Mouse (Mus musculus): ENCODE measurements at regions not wholly inside any gene's neighbourhood (a gene's known extent, or its start where the extent isn't known, plus 50 kb on each side); places are given as distances from the start of the nearest gene placed in this dataset.
A peak's percentile ranks its signal among the peaks of the same experiment; 100 is the strongest.
"Not testable (repeated sequence)": the region's sequence is repeated elsewhere in the genome, so short reads cannot be mapped to it uniquely, and the experiment has no call there.

- H3K27me3 ChIP-seq (ENCODE audit: insufficient read depth, low read length), result not testable (repeated sequence)
- 87% methylated on average over 2 of the region's 2 CpGs for WGBS
Measured at GRCm38 (mm10) chr8:93443631-93444030, 64.1 kb upstream of the Ces1h start.

GRCm38 (mm10) chr8:93441936-93442335, 62.4 kb upstream of the Ces1h start:
- ATAC-seq (ENCODE audit: low FRiP score) (no peak), DNase-seq (ENCODE audit: low spot score) (no peak)
- Histone ChIP-seq H3K4me3 (ENCODE audit: low read depth, low read length) (no peak overlapping the region), H3K4me2 (ENCODE audit: low read depth, low read length, poor library complexity, severe bottlenecking) (no peak overlapping the region), H3K9me3 (ENCODE audit: low read length) (no peaks in the 10 kb centered on the region), H3K27me3 (ENCODE audit: insufficient read depth, low read length) (no peaks in the 10 kb centered on the region), H3K36me3 (ENCODE audit: insufficient read depth, low read length) (no peaks in the 10 kb centered on the region), H3K27ac (ENCODE audit: low read depth, low read length) (no peak overlapping the region), H3K4me1 (ENCODE audit: insufficient read depth, low read length) (no peaks in the 10 kb centered on the region), H3K9ac (replicated peaks; ENCODE audit: low read length, poor library complexity, severe bottlenecking) (no peak overlapping the region)
- no peak for TF ChIP-seq CTCF (IDR thresholded peaks at IDR 0.05)
- WGBS, result 75% methylated on average over 3 of the region's 3 CpGs

More at GRCm38 (mm10) chr8:93443631-93444030, 64.1 kb upstream of the Ces1h start:
- H3K4me2 ChIP-seq (ENCODE audit: low read depth, low read length, poor library complexity, severe bottlenecking); H3K4me3 ChIP-seq (ENCODE audit: low read depth, low read length); H3K9me3 ChIP-seq (ENCODE audit: low read length); ATAC-seq (ENCODE audit: low FRiP score); H3K9ac ChIP-seq (replicated peaks; ENCODE audit: low read length, poor library complexity, severe bottlenecking); DNase-seq (ENCODE audit: low spot score); H3K4me1 ChIP-seq (ENCODE audit: insufficient read depth, low read length); H3K27ac ChIP-seq (ENCODE audit: low read depth, low read length); H3K36me3 ChIP-seq (ENCODE audit: insufficient read depth, low read length): not testable (repeated sequence)

- WGBS, result 63% methylated on average over 12 of the region's 12 CpGs
- H3K27me3 ChIP-seq (ENCODE audit: insufficient read depth, low read length); H3K36me3 ChIP-seq (ENCODE audit: insufficient read depth, low read length); H3K4me3 ChIP-seq (ENCODE audit: low read depth, low read length); DNase-seq (ENCODE audit: low spot score); H3K9ac ChIP-seq (replicated peaks; ENCODE audit: low read length, poor library complexity, severe bottlenecking); H3K27ac ChIP-seq (ENCODE audit: low read depth, low read length); H3K4me2 ChIP-seq (ENCODE audit: low read depth, low read length, poor library complexity, severe bottlenecking); ATAC-seq (ENCODE audit: low FRiP score); H3K9me3 ChIP-seq (ENCODE audit: low read length); H3K4me1 ChIP-seq (ENCODE audit: insufficient read depth, low read length): not testable (repeated sequence)
Measured at GRCm38 (mm10) chr8:93436586-93436985, 57.1 kb upstream of the Ces1h start.

- no peak for ATAC-seq (ENCODE audit: low FRiP score)
- WGBS, result 1% methylated on average over 3 of the region's 3 CpGs
- peak; percentile 98 for TF ChIP-seq CTCF (IDR thresholded peaks at IDR 0.05)
Measured at GRCm38 (mm10) chr8:93430637-93431036, 51.1 kb upstream of the Ces1h start.

More at GRCm38 (mm10) chr8:93430637-93431036, 51.1 kb upstream of the Ces1h start:
- no peaks in the 10 kb centered on the region for H3K4me1 ChIP-seq (ENCODE audit: insufficient read depth, low read length)
- DNase-seq (ENCODE audit: low spot score), result peak; percentile 92
- H3K27ac ChIP-seq (ENCODE audit: low read depth, low read length), result no peak overlapping the region
- no peak overlapping the region for H3K4me3 ChIP-seq (ENCODE audit: low read depth, low read length)
- no peaks in the 10 kb centered on the region for H3K9me3 ChIP-seq (ENCODE audit: low read length)
- no peak overlapping the region for H3K9ac ChIP-seq (replicated peaks; ENCODE audit: low read length, poor library complexity, severe bottlenecking)
- H3K4me2 ChIP-seq (ENCODE audit: low read depth, low read length, poor library complexity, severe bottlenecking), result no peak overlapping the region
- H3K27me3 ChIP-seq (ENCODE audit: insufficient read depth, low read length), result no peaks in the 10 kb centered on the region
- no peaks in the 10 kb centered on the region for H3K36me3 ChIP-seq (ENCODE audit: insufficient read depth, low read length)

Data from midbrain, postnatal 0 days (tissue).